Mouse (Mus musculus): ENCODE results near the gene Slc9b1.

DNA sequence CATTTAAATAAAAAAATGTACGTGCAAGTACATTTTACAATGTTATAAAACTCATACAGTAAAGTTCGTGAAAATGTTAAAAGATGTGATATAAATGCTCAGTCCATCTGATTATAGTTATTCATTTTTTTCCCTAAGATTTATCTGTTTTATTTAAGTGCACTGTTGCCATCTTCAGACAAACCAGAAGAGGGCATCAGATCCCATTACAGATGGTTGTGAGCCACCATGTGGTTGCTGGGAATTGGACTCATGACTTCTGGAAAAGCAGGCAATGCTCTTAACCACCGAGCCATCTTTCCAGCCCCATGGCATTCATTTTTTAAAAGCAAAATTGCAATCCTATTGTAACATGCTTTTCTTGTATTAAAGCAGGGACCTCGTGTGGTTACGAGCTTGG, 61.4 kb downstream of the Slc9b1 start:
- TF ChIP-seq CTCF (IDR thresholded peaks at IDR 0.05; ENCODE audit: control insufficient read depth, insufficient read depth, insufficient replicate concordance, low read depth, low read length) (no peak), POLR2A (IDR thresholded peaks at IDR 0.05; ENCODE audit: control insufficient read depth, low read depth, low read length) (no peak)
